Mouse (Mus musculus) inflammation-experienced regulatory T-cells, adult 16 weeks (primary cell): Measurements from ENCODE around the gene Nr2e3. TPM values are rescaled to one million over a fixed set of nuclear protein-coding genes. Genes with fewer than 3 reads are reported as not detected.

Source experiments
- polyA plus RNA-seq: library from polyadenylated mRNA; unstranded; fragments of 100-300 nt; shearing (Covaris generic); gene quantifications from one replicate; pipeline ENCODE4 v1.2.1, GENCODE M21; 2017

The Nr2e3 gene
- not detected for polyA plus RNA-seq

GRCm38 (mm10) chr9:59960559-59960958 lies at the start of gene Nr2e3:
Nr2e3 (minus strand) TSS chr9:59960659.

Other genes starting within 250 kb of the Nr2e3 start
- 8.3 TPM for gene Senp8, start 209.9 kb downstream of the Nr2e3 start, polyA plus RNA-seq
- 32.5 TPM for gene Myo9a, start 209.8 kb downstream of the Nr2e3 start, polyA plus RNA-seq